Mouse (Mus musculus): ENCODE results near the gene Nudc.

DNA sequence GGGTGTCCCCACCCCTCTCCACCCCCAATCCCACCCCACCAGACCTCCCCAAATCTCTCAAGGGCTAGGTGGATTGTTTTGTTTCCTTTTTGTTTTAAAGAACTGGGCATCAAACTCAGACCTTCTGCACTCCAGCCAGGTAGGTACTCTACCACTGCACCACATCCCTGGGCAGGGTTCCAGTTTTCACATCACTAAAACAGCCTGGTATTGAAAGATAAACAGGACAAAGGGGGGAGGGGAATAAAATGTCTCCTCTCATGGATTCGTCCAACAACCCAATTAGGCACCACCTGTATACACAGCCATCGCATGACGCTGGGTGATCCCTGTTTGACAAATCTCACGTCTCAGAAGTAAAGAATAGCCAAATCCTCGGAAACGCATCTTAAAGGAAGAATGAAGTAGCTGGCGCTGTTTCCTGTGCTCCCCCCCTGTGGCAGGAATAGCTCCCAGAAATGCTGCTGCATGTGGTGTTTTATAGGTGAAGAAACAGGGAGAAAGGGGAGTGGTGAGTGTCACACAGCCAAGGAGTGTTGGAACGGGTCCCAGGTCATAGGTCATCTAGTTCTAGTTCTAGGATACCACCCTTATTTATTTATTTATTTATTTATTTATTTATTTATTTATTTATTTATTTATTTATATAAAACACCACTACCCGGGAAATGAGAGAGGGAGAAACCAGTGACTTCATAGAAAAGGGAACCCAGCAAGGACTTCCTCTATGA lies 40.9 kb downstream of the Nudc start:
- TF ChIP-seq CTCF (IDR thresholded peaks at IDR 0.05; ENCODE audit: borderline replicate concordance, control insufficient read depth, extremely low read depth, insufficient read depth, low read length, poor library complexity) (no peak), POLR2A (IDR thresholded peaks at IDR 0.05; ENCODE audit: control insufficient read depth, extremely low read depth, insufficient read depth, low read length, poor library complexity) (no peak)

Data from thymus, adult 2 months (tissue).